Mouse (Mus musculus) cerebellum, postnatal 36 days (tissue): ENCODE data around the gene Il11.
A peak's percentile ranks its signal among the peaks of the same experiment; 100 is the strongest.

Experiments
- DNase-seq, 2 experiments: peaks; one replicate each; pipeline ENCODE4 v3.0.0; 2021 to 2022; ENCODE audit warnings: mixed read lengths in 2 of 2

Gene Il11

GRCm38 (mm10) chr7:4742482-4742819, 40.2 kb downstream of the Il11 start:
- no peak for DNase-seq

GRCm38 (mm10) chr7:4741672-4742481, 40.8 kb downstream of the Il11 start:
- peak; percentile 13 to 15 for DNase-seq

GRCm38 (mm10) chr7:4741151-4741550, 41.5 kb downstream of the Il11 start:
- peak; percentile 70 to 72 for DNase-seq

GRCm38 (mm10) chr7:4740309-4740727, 42.3 kb downstream of the Il11 start:
- DNase-seq: no peak

GRCm38 (mm10) chr7:4739544-4740275, 42.9 kb downstream of the Il11 start, which contains the start of gene Kmt5c:
Kmt5c (plus strand) TSS chr7:4740115.
- DNase-seq: peak; percentile 96 to 99

- no peak for DNase-seq
Measured at GRCm38 (mm10) chr7:4739041-4739543, 43.6 kb downstream of the Il11 start.

- DNase-seq: no peak
Measured at GRCm38 (mm10) chr7:4732968-4733392, 49.7 kb downstream of the Il11 start.

GRCm38 (mm10) chr7:4731090-4731489, 51.6 kb downstream of the Il11 start:
- DNase-seq: no peak

GRCm38 (mm10) chr7:4725169-4725568, 57.5 kb downstream of the Il11 start, which contains the start of gene Tmem150b:
Tmem150b (minus strand) TSS chr7:4725249.
- no peak for DNase-seq

GRCm38 (mm10) chr7:4724359-4724758, 58.3 kb downstream of the Il11 start:
- no peak for DNase-seq

- DNase-seq: peak; percentile 44 to 48
Measured at GRCm38 (mm10) chr7:4723508-4723907, 59.2 kb downstream of the Il11 start.
